Mouse (Mus musculus) CH12.LX (cell line): ENCODE measurements around the gene Foxa3. TPM values are rescaled to one million over a fixed set of nuclear protein-coding genes. Genes with fewer than 3 reads are reported as not detected.

Experiments used
- DNase-seq: peaks from one replicate; pipeline ENCODE4 v3.0.0-alpha.2; 2013; ENCODE audit errors: extremely low read depth
- H3K27ac ChIP-seq: 2 replicates; pipeline ENCODE4 v1.5.1; 2012; ENCODE audit warnings: low read depth, mild to moderate bottlenecking, control low read depth, moderate library complexity; ENCODE audit not compliant: insufficient read depth
- H3K27me3 ChIP-seq: replicated peaks from 2 replicates; pipeline ENCODE3; 2012; ENCODE audit warnings: inconsistent platforms
- H3K36me3 ChIP-seq, 2 experiments: replicated peaks in 1 of 2; 2 replicates each; pipeline versions ENCODE3 to v1.6.1; 2012; ENCODE audit warnings: inconsistent platforms in 1 of 2, low read length in 1 of 2, mild to moderate bottlenecking in 1 of 2, mixed read lengths in 1 of 2, moderate library complexity in 1 of 2; ENCODE audit not compliant: control insufficient read depth in 1 of 2, insufficient read depth in 1 of 2
- H3K4me1 ChIP-seq, 2 experiments: 2 replicates each; pipeline ENCODE4 v1.6.1; 2012; ENCODE audit warnings: inconsistent platforms in 1 of 2, moderate library complexity in 1 of 2; ENCODE audit not compliant: insufficient read depth in 2 of 2, control insufficient read depth in 1 of 2
- H3K4me2 ChIP-seq: 2 replicates; pipeline ENCODE4 v1.6.1; 2012; ENCODE audit warnings: low read depth, mild to moderate bottlenecking, control low read depth; ENCODE audit not compliant: poor library complexity, insufficient read depth, severe bottlenecking
- H3K4me3 ChIP-seq, 3 experiments: fragments of 150-350 bp in 1 of 3; sonication (generic) in 1 of 3; replicated peaks in 1 of 3; 2 replicates each; pipeline versions ENCODE3 to v1.5.1; 2011 to 2012; ENCODE audit warnings: low read depth in 2 of 3, low read length in 2 of 3, mild to moderate bottlenecking in 2 of 3, moderate library complexity in 2 of 3, control low read depth in 1 of 3, improper control_type of control experiment in 1 of 3, inconsistent platforms in 1 of 3, mixed read lengths in 1 of 3; ENCODE audit not compliant: poor library complexity in 1 of 3
- H3K79me2 ChIP-seq: replicated peaks from 2 replicates; pipeline ENCODE4 v1.6.1; 2012; ENCODE audit warnings: mild to moderate bottlenecking, moderate library complexity; ENCODE audit not compliant: control insufficient read depth, poor library complexity, insufficient read depth, severe bottlenecking; ENCODE audit errors: extremely low read depth
- H3K9ac ChIP-seq: 2 replicates; pipeline ENCODE4 v1.6.1; 2012; ENCODE audit warnings: low read depth, mild to moderate bottlenecking, control low read depth, moderate library complexity; ENCODE audit not compliant: insufficient read depth
- H3K9me3 ChIP-seq: replicated peaks from 2 replicates; pipeline ENCODE3; 2012; ENCODE audit warnings: low read length, inconsistent platforms, mixed read lengths
- BHLHE40 ChIP-seq: IDR thresholded peaks from 2 replicates; pipeline ENCODE4 v1.6.1; 2011; ENCODE audit warnings: mild to moderate bottlenecking, low read depth, low read length, improper control_type of control experiment
- CHD2 ChIP-seq: IDR thresholded peaks from 2 replicates; pipeline ENCODE4 v1.6.1; 2011; ENCODE audit warnings: low read length, improper control_type of control experiment
- CTCF ChIP-seq, 2 experiments: IDR thresholded peaks in 1 of 2; conservative IDR thresholded peaks in 1 of 2; 2 replicates each; pipeline ENCODE4 v1.5.1; 2011 to 2012; ENCODE audit warnings: low read depth in 2 of 2, low read length in 2 of 2, improper control_type of control experiment in 1 of 2, inconsistent platforms in 1 of 2, mild to moderate bottlenecking in 1 of 2, moderate library complexity in 1 of 2
- ELF1 ChIP-seq: IDR thresholded peaks from 2 replicates; pipeline ENCODE4 v1.6.1; 2014; ENCODE audit warnings: low read depth, mild to moderate bottlenecking, inconsistent platforms, low read length, improper control_type of control experiment
- ETS1 ChIP-seq: conservative IDR thresholded peaks from 2 replicates; pipeline ENCODE4 v1.6.1; 2012; ENCODE audit warnings: low read depth, mild to moderate bottlenecking, inconsistent platforms, low read length, improper control_type of control experiment, moderate library complexity
- GABPA ChIP-seq: IDR thresholded peaks from 2 replicates; pipeline ENCODE4 v1.6.1; 2012; ENCODE audit warnings: low read depth, low read length, improper control_type of control experiment, inconsistent platforms; ENCODE audit not compliant: insufficient replicate concordance
- HCFC1 ChIP-seq: IDR thresholded peaks from 2 replicates; pipeline ENCODE4 v1.6.1; 2012; ENCODE audit warnings: low read depth, mild to moderate bottlenecking, inconsistent platforms, low read length, improper control_type of control experiment
- IRF4 ChIP-seq: IDR thresholded peaks from 2 replicates; pipeline ENCODE4 v1.6.1; 2014; ENCODE audit warnings: low read depth, mild to moderate bottlenecking, inconsistent platforms, low read length, improper control_type of control experiment
- JUN ChIP-seq: IDR thresholded peaks from 2 replicates; pipeline ENCODE4 v1.6.1; 2011; ENCODE audit warnings: low read depth, mild to moderate bottlenecking, low read length, improper control_type of control experiment, moderate library complexity; ENCODE audit not compliant: insufficient read depth
- KAT2A ChIP-seq: IDR thresholded peaks from 2 replicates; pipeline ENCODE4 v1.6.1; 2012; ENCODE audit warnings: low read length, improper control_type of control experiment, inconsistent platforms; ENCODE audit not compliant: insufficient replicate concordance
- MAX ChIP-seq: IDR thresholded peaks from 2 replicates; pipeline ENCODE4 v1.6.1; 2011; ENCODE audit warnings: low read length, improper control_type of control experiment
- MAZ ChIP-seq: IDR thresholded peaks from 2 replicates; pipeline ENCODE4 v1.6.1; 2012; ENCODE audit warnings: low read depth, mild to moderate bottlenecking, inconsistent platforms, low read length, improper control_type of control experiment, moderate library complexity
- MEF2A ChIP-seq: IDR thresholded peaks from 2 replicates; pipeline ENCODE4 v1.6.1; 2014; ENCODE audit warnings: low read depth, mild to moderate bottlenecking, inconsistent platforms, low read length, improper control_type of control experiment, borderline replicate concordance
- MXI1 ChIP-seq: IDR thresholded peaks from 2 replicates; pipeline ENCODE4 v1.6.1; 2011; ENCODE audit warnings: mild to moderate bottlenecking, low read depth, low read length, improper control_type of control experiment
- MYC ChIP-seq: IDR thresholded peaks from 2 replicates; pipeline ENCODE4 v1.6.1; 2011; ENCODE audit warnings: low read depth, mild to moderate bottlenecking, improper control_type of control experiment, low read length
- NELFE ChIP-seq: IDR thresholded peaks from 2 replicates; pipeline ENCODE4 v1.6.1; 2011; ENCODE audit warnings: low read depth, low read length, improper control_type of control experiment
- NRF1 ChIP-seq: IDR thresholded peaks from 2 replicates; pipeline ENCODE4 v1.6.1; 2014; ENCODE audit warnings: low read depth, mild to moderate bottlenecking, inconsistent platforms, low read length, improper control_type of control experiment, moderate library complexity
- PAX5 ChIP-seq: IDR thresholded peaks from 2 replicates; pipeline ENCODE4 v1.6.1; 2012; ENCODE audit warnings: low read length, inconsistent platforms, mixed read lengths
- POLR2A ChIP-seq: IDR thresholded peaks from 2 replicates; pipeline ENCODE4 v1.6.1; 2011; ENCODE audit warnings: low read depth, mild to moderate bottlenecking, improper control_type of control experiment, low read length
- POLR2AphosphoS2 ChIP-seq: IDR thresholded peaks from 2 replicates; pipeline ENCODE4 v1.6.1; 2011; ENCODE audit warnings: low read depth, low read length, improper control_type of control experiment
- SIN3A ChIP-seq: IDR thresholded peaks from 2 replicates; pipeline ENCODE4 v1.6.1; 2012; ENCODE audit warnings: low read length, improper control_type of control experiment, inconsistent platforms
- SMC3 ChIP-seq: IDR thresholded peaks from 2 replicates; pipeline ENCODE4 v1.6.1; 2011; ENCODE audit warnings: low read depth, low read length, improper control_type of control experiment
- TBP ChIP-seq: conservative IDR thresholded peaks from 2 replicates; pipeline ENCODE4 v1.6.1; 2011; ENCODE audit warnings: low read depth, low read length, improper control_type of control experiment
- TCF12 ChIP-seq: IDR thresholded peaks from 2 replicates; pipeline ENCODE4 v1.6.1; 2014; ENCODE audit warnings: low read depth, mild to moderate bottlenecking, inconsistent platforms, low read length, improper control_type of control experiment
- UBTF ChIP-seq: IDR thresholded peaks from 2 replicates; pipeline ENCODE4 v1.6.1; 2012; ENCODE audit warnings: low read depth, mild to moderate bottlenecking, inconsistent platforms, low read length, improper control_type of control experiment, moderate library complexity
- USF1 ChIP-seq: IDR thresholded peaks from 2 replicates; pipeline ENCODE4 v1.6.1; 2014; ENCODE audit warnings: low read depth, mild to moderate bottlenecking, inconsistent platforms, low read length, improper control_type of control experiment
- USF2 ChIP-seq: conservative IDR thresholded peaks from 2 replicates; pipeline ENCODE4 v1.6.1; 2011; ENCODE audit warnings: low read depth, low read length, improper control_type of control experiment
- ZC3H11A ChIP-seq: IDR thresholded peaks from 2 replicates; pipeline ENCODE4 v1.6.1; 2012; ENCODE audit warnings: low read depth, mild to moderate bottlenecking, inconsistent platforms, low read length, improper control_type of control experiment
- ZMIZ1 ChIP-seq: IDR thresholded peaks from 2 replicates; pipeline ENCODE4 v1.6.1; 2012; ENCODE audit warnings: low read depth, mild to moderate bottlenecking, inconsistent platforms, low read length, improper control_type of control experiment
- dilution Hi-C: fragments of 300-500 bp; cut with MboI; formaldehyde crosslinking; loops from 2 replicates; pipeline ENCODE4 v1.14.3; 2020; ENCODE audit warnings: low sequenced_read_pairs; ENCODE audit not compliant: extremely low pct_unique_long_range_greater_than_20kb, extremely low pct_ligation_motif_present
- in situ Hi-C: fragments of 300-500 bp; cut with MboI; formaldehyde crosslinking; loops from 3 replicates; pipeline ENCODE4 v1.14.3; 2019; ENCODE audit warnings: low sequenced_read_pairs, low pct_ligation_motif_present, low pct_unique_long_range_greater_than_20kb, mixed read lengths
- polyA plus RNA-seq: library from polyadenylated mRNA; unstranded; fragments of >175 nt; gene quantifications from 2 replicates; pipeline ENCODE4 v1.2.1, GENCODE M21; 2012; ENCODE audit warnings: low read depth; ENCODE audit not compliant: insufficient read length
- total RNA-seq, 2 experiments: library from RNA; depleted of rRNA; stranded (reverse); fragments of 300-350 nt in 1 of 2; fragments of >200 nt in 1 of 2; gene quantifications; 2 replicates each; pipeline ENCODE4 v1.2.3; 2012 to 2014

Gene Foxa3
- total and polyA plus RNA-seq, 3 experiments: 0.08 TPM; not detected in 2

DNA sequence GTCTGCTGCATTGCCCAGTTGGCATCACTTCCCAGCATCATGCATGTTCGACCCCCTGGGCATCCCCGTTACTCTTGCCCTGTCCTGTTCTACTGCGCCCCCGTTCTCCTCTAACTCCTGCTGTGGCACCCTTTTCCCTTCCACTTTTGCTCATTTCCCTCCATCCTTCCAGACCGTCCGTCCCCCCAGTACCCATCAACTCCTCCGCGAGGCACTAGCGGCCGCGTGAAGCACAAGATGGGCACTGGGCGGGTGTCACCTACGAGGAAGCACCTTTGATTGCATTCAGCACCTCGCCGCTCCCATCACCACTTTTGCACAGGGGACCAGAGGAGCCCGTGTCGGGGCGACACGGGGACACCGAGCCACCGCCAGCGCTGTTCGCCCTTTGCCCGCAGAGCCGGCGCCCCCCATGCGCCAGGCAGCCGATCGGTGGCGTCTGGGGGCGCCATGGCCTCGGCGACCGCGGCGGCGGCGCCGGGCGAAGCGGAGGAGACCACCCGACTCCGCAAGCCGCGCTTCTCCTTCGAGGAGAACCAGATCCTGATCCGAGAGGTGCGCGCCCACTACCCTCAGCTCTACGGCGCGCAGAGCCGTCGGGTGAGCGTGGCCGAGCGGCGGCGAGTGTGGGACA is 31.6 kb downstream of the Foxa3 start:
- peaks cover 2% of the 10 kb centered on the region for H3K9me3 ChIP-seq
- peaks cover 12 to 50% of the 10 kb centered on the region in 2 experiments for H3K36me3 ChIP-seq
- H3K27ac ChIP-seq: no peak overlapping the region
- peaks cover 35% of the 10 kb centered on the region for H3K27me3 ChIP-seq
- in situ Hi-C loops: no loop called here
- H3K4me2 ChIP-seq: peak overlapping the region; percentile 69
- no peaks in the 10 kb centered on the region for H3K79me2 ChIP-seq
- no peak for TF ChIP-seq IRF4
- peak overlapping the region; percentile 89 for H3K9ac ChIP-seq
- peaks cover 7 to 16% of the 10 kb centered on the region in 2 experiments for H3K4me1 ChIP-seq
- H3K4me3 ChIP-seq: peak overlapping the region; percentile 46 to 54 (median 53)
- no peak for DNase-seq
- dilution Hi-C loops: no loop called here

DNA sequence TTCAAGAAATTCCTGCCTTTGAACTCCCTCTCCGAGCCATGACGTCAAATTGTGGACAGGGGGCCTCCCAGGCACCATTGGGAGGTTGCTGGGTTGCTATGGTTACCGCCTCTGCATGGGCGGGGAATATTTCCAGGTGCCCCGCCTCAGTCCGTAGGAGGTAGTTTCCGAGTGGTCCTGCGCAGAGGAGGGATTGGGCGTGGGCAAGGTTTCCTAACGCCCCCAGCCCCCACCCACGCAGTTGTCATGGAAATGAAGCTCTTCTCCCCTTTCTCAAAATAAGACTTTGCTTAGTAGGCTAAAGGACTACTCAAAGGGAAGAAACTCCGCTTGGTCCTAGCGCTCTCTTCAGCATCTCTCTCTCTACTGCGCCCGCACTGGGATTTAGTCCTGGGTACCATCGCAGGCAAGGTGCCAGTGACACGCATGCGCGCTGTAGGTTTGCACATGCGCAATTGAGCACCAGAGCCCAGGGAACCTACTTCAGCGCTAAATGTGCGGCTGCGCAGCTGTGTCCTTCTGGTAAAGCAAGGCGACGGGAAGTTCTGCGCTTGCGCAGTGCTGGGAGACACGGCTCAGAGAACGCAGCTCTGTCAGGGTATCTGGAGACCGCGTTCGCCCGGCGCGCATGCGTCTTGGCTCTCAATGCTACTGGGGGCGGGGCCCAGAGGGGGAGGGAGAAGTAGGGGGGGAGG is 32.6 kb downstream of the Foxa3 start, which contains the start of gene Mypop:
Gene Mypop (plus strand): TSS at position 645 of the 695 bp plus-strand sequence.
- H3K4me3 ChIP-seq: peak within 1 kb of the TSS; percentile 52 to 57 (median 54)
- H3K9me3 ChIP-seq: peaks cover 2% of the 10 kb centered on the region
- H3K9ac ChIP-seq: peak within 1 kb of the TSS; percentile 89
- H3K27me3 ChIP-seq: peaks cover 40% of the 10 kb centered on the region
- H3K79me2 ChIP-seq: no peaks in the 10 kb centered on the region
- H3K36me3 ChIP-seq: peaks cover 6 to 40% of the 10 kb centered on the region in 2 experiments
- peaks cover 7 to 16% of the 10 kb centered on the region in 2 experiments for H3K4me1 ChIP-seq
- dilution Hi-C loops (no loop called here), in situ Hi-C loops (no loop called here)
- peak; percentile 100 for DNase-seq
- H3K4me2 ChIP-seq: peak within 1 kb of the TSS; percentile 94
- TF ChIP-seq BHLHE40: no peak; the same call in 1 of the 2 replicates
- peak; percentile 91 for TF ChIP-seq MAZ
- TF ChIP-seq JUN: peak; percentile 22; the same call in 1 of the 2 replicates
- peak; percentile 60; the same call in 1 of the 2 replicates for TF ChIP-seq MYC
- TF ChIP-seq PAX5: no peak
- peak; percentile 88 for TF ChIP-seq NELFE
- TF ChIP-seq TCF12: peak; percentile 69
- no peak for TF ChIP-seq SMC3
- TF ChIP-seq NRF1: peak; percentile 90
- TF ChIP-seq IRF4: peak; percentile 67
- TF ChIP-seq UBTF: no peak
- TF ChIP-seq ETS1: no peak
- peak; percentile 70 for TF ChIP-seq HCFC1
- no peak for TF ChIP-seq KAT2A
- TF ChIP-seq ELF1: peak; percentile 64
- no peak for TF ChIP-seq GABPA
- peak; percentile 71 for TF ChIP-seq CHD2
- TF ChIP-seq USF2: no peak
- TF ChIP-seq USF1: no peak
- TF ChIP-seq POLR2AphosphoS2: peak; percentile 79; the same call in 1 of the 2 replicates
- peak; percentile 83 for TF ChIP-seq POLR2A
- TF ChIP-seq MXI1: peak; percentile 88
- peak; percentile 68; the same call in 1 of the 2 replicates for TF ChIP-seq ZMIZ1
- peak; percentile 84 for TF ChIP-seq SIN3A
- no peak for TF ChIP-seq ZC3H11A
- peak; percentile 68 for TF ChIP-seq MAX
- TF ChIP-seq MEF2A: peak; percentile 70
- 0 out of 2 replicates have a peak, but pooled peaks have one; percentile 49 for TF ChIP-seq TBP
- TF ChIP-seq CTCF (conservative IDR thresholded peaks at IDR 0.05 in 1 of 2, IDR thresholded peaks at IDR 0.05 in 1 of 2; ENCODE audit: low read depth in 2 of 2, low read length in 2 of 2): no peak
- H3K27ac ChIP-seq: peak within 1 kb of the TSS; percentile 56
